Mouse (Mus musculus) testis, adult 2 months (tissue): Measurements from ENCODE around the gene Fyn. TPM values are rescaled to one million over a fixed set of nuclear protein-coding genes. Genes with fewer than 3 reads are reported as not detected.

Experiments
- H3K27ac ChIP-seq: fragments of 200-500 bp; 2 replicates; pipeline ENCODE4 v1.5.1; 2012; ENCODE audit warnings: low read depth, low read length; ENCODE audit not compliant: control insufficient read depth, insufficient read depth
- H3K27me3 ChIP-seq: fragments of 200-500 bp; 2 replicates; pipeline ENCODE4 v1.6.1; 2012; ENCODE audit warnings: mild to moderate bottlenecking, low read length, moderate library complexity; ENCODE audit not compliant: control insufficient read depth, insufficient read depth
- H3K36me3 ChIP-seq: fragments of 200-500 bp; 2 replicates; pipeline ENCODE4 v1.6.1; 2012; ENCODE audit warnings: mild to moderate bottlenecking, low read length; ENCODE audit not compliant: control insufficient read depth, insufficient read depth
- H3K4me1 ChIP-seq: fragments of 200-500 bp; 2 replicates; pipeline ENCODE4 v1.6.1; 2012; ENCODE audit warnings: low read length; ENCODE audit not compliant: control insufficient read depth, insufficient read depth
- H3K4me3 ChIP-seq: fragments of 200-500 bp; 2 replicates; pipeline ENCODE4 v1.5.1; 2012; ENCODE audit warnings: low read depth, mild to moderate bottlenecking, low read length, moderate library complexity, mixed read lengths; ENCODE audit not compliant: control insufficient read depth
- CTCF ChIP-seq: fragments of 200-500 bp; IDR thresholded peaks from 2 replicates; pipeline ENCODE4 v1.5.1; 2012; ENCODE audit warnings: low read depth, mild to moderate bottlenecking, inconsistent platforms, low read length, moderate library complexity; ENCODE audit not compliant: control insufficient read depth, insufficient read depth, insufficient replicate concordance
- POLR2A ChIP-seq: fragments of 200-500 bp; IDR thresholded peaks from 2 replicates; pipeline ENCODE4 v1.6.1; 2012; ENCODE audit warnings: low read depth, mild to moderate bottlenecking, inconsistent platforms, low read length, moderate library complexity; ENCODE audit not compliant: control insufficient read depth
- polyA plus RNA-seq: library from polyadenylated mRNA; depleted of rRNA; stranded (reverse); fragments of >200 nt; gene quantifications from 2 replicates; pipeline ENCODE4 v1.2.3, GENCODE M21; 2012

Fyn gene
- polyA plus RNA-seq, 1 experiment, result 18.8 TPM

DNA sequence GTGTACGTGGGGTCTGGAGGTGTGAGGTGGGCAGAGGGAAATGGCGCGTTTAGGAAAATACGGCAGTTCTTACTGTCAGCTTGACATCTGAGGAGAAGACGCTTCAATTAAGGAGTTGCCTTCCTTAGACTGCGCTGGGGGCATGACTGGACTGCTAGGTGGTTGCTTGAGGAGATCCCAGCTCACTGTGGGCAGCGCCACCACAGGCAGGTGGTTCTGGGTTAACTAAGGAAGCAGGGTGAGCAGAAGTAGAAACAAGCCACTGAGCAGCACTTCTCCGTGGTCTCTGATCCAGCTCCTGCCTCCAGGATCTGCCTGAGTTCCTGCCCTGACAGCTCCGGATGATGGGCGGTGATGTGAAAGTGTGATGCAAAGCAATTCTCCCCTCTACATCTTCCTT lies 222.0 kb downstream of the Fyn start:
- Histone ChIP-seq H3K27me3 (no peaks in the 10 kb centered on the region), H3K27ac (no peak overlapping the region), H3K4me3 (peak overlapping the region; percentile 74), H3K36me3 (no peaks in the 10 kb centered on the region), H3K4me1 (peaks cover 5% of the 10 kb centered on the region)
- TF ChIP-seq CTCF, result no peak

DNA sequence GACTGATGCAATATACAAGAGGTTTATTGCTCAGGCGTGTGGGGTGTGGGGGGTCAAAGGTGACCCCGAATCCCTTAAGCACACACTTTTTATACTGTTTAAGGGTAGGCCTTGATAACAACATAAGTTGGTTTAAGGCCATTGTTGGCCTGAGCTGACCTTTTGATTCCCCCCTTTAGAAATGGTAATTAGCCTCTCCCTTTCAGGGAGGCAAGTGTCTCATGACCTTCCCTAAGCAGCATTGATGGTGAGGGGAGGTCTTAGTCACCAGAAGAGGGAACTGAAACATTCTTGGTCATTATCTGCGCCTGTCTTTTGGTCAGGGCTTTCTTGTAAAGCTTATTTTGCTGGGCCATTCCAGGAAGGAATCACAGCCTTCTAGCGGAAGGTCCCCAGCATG lies 223.8 kb downstream of the Fyn start:
- Histone ChIP-seq H3K36me3 (no peaks in the 10 kb centered on the region), H3K4me1 (peaks cover 5% of the 10 kb centered on the region), H3K27ac (no peak overlapping the region), H3K4me3 (no peak overlapping the region), H3K27me3 (no peaks in the 10 kb centered on the region)
- TF ChIP-seq POLR2A, result no peak
- TF ChIP-seq CTCF, result no peak

DNA sequence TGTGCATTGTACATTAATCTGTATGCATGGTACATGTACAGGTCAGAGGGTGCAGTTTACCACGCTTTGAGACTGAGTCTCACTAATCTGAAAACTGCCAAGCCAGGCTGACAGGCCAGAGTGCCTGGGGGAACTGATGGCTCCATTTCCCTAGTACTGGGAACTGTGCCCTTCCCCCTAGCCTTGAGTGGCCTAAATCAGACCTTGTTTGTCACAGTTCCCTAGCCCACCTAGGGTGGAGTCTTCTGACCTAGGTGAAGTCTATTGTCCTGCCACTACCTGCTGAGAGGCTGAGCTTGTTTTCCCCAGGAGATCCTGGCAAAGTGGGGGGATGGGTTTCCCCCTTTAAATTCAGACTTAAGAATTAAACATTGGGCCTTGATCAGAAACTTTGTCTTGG lies 226.1 kb downstream of the Fyn start:
- no peak overlapping the region for H3K4me3 ChIP-seq
- H3K27me3 ChIP-seq, result no peaks in the 10 kb centered on the region
- no peaks in the 10 kb centered on the region for H3K36me3 ChIP-seq
- no peak overlapping the region for H3K27ac ChIP-seq
- TF ChIP-seq CTCF (no peak), POLR2A (no peak)
- H3K4me1 ChIP-seq, result peaks cover 5% of the 10 kb centered on the region

DNA sequence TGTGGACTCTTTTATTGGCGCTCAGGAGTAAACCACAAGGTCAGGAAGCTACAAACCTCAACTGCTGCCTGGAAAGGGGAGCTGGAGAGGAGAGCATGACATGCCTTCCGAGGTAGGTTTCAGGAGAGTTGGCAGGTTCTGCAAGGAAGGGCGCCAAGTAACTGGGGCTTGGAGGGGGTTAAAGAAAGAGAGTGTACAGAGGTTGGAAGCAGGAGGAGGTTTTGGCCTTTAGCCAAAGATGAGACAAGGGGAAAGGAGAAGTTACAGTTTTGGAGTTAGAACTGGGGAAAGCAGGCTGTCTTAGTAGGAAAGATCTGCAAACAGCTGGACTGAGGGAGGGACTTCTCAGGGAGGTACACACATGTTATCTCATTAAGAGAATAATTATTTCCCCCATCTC lies 227.2 kb downstream of the Fyn start:
- no peaks in the 10 kb centered on the region for H3K27me3 ChIP-seq
- no peak overlapping the region for H3K4me3 ChIP-seq
- peaks cover under 1% of the 10 kb centered on the region; the same call in 1 of the 2 replicates for H3K4me1 ChIP-seq
- TF ChIP-seq POLR2A (no peak), CTCF (no peak)
- H3K27ac ChIP-seq, result no peak overlapping the region
- H3K36me3 ChIP-seq, result no peaks in the 10 kb centered on the region

DNA sequence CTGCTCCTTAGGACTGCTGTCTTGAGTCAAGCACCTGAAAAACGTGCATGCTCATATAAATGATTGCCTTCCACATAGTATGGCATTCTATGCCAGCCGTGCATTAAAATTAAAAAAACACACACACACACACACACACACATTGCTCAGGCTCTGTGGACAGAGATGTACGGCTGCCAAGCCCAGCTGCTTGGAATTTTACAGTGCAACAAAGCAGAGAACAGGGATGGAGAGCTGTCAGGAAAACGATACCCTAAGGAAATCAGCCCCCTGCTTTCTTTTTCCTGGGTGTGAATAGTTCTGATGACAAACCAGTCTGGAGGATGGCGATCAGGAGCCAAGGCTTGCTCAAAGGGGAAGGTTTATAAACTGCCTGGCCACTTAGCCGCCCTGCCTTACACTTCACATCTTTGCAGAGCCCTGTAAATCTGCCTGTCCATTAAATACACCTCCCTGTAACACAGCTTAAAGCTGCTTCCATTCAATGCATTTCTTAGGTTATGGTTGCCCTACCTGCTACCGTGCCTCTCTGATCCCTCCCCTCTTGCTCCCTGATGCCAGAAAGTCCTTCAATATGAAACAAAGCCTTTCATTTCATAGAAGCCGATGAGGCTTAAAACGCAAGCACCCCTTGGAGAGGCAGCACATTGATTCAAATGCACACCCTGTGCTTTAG lies 228.6 kb downstream of the Fyn start:
- Histone ChIP-seq H3K27ac (no peak overlapping the region), H3K4me1 (no peaks in the 10 kb centered on the region), H3K4me3 (no peak overlapping the region), H3K36me3 (no peaks in the 10 kb centered on the region), H3K27me3 (no peaks in the 10 kb centered on the region)
- TF ChIP-seq POLR2A, result no peak
- no peak for TF ChIP-seq CTCF

DNA sequence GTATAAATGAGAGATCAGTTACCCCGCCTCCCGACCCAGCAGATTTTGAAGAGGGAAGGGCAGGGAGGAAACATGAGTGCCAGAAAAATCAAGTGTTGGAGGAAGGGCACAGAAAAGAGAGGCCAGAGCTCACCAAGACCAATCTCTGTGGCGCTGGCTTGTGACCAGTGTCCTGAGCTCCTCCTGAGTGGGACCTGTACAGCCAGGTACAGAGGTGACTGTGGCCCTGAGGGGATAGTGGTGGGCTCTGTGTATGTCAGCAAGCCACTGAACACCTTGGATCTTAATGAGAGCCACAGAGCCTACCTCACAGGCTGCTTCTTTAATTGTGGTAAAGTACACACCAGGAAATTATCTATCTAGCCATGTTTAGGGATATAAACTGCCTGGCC lies 229.1 kb downstream of the Fyn start:
- Histone ChIP-seq H3K27me3 (no peaks in the 10 kb centered on the region), H3K27ac (no peak overlapping the region), H3K36me3 (no peaks in the 10 kb centered on the region), H3K4me3 (no peak overlapping the region), H3K4me1 (no peaks in the 10 kb centered on the region)
- TF ChIP-seq POLR2A (no peak), CTCF (no peak)

DNA sequence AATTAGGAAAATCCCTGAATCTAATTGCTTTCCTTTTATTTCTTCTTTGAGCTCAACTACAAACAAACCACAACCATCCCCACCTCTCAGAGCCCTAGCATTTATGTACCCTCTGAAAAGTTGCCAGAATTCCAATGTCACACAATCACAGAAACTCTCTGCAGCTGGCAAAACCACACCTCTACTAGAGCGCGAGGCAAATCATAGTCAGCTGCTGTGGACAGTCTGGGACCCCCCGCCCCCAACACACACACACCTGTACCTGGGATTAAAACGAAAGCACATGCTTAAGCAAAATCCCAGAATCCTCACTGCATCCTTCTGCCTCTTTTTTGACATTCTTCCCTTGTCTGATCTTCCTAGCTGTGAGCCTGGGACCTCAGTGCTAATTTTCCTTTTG lies 230.9 kb downstream of the Fyn start:
- H3K4me3 ChIP-seq, result no peak overlapping the region
- TF ChIP-seq POLR2A, result no peak
- no peak for TF ChIP-seq CTCF

DNA sequence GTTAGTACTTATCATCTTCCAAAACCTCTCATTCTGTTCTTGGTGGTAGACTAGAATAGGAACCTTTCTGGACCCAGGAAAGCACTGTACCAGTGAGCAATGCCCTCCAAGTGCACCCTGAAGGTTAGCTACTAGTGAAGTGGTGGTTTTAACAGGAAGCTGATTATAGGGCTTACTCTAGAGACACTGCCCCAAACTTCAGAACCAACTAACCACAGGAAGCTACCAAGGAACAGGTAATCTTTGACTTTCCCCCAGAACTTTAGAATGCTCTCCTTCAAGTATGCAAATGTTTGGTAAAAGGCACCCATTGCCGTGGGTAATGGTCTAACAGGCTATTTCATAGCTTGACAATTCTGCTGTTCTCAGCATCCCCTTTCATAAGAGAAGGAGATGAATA lies 231.5 kb downstream of the Fyn start:
- Histone ChIP-seq H3K4me3 (no peak overlapping the region), H3K36me3 (no peaks in the 10 kb centered on the region), H3K27me3 (no peaks in the 10 kb centered on the region), H3K4me1 (no peaks in the 10 kb centered on the region), H3K27ac (no peak overlapping the region)
- TF ChIP-seq CTCF (no peak), POLR2A (no peak)

More for the DNA sequence above, 230.9 kb downstream of the Fyn start:
- Histone ChIP-seq H3K27me3 (no peaks in the 10 kb centered on the region), H3K4me1 (no peaks in the 10 kb centered on the region), H3K36me3 (no peaks in the 10 kb centered on the region), H3K27ac (no peak overlapping the region)
